Mouse (Mus musculus) olfactory bulb, adult 2 months (tissue): ENCODE measurements around the gene Fam166a.

Source experiments
- CTCF ChIP-seq: fragments of 200-500 bp; IDR thresholded peaks from 2 replicates; pipeline ENCODE4 v1.5.1; 2012; ENCODE audit warnings: low read depth, mild to moderate bottlenecking, low read length, moderate library complexity; ENCODE audit not compliant: insufficient read depth
- POLR2A ChIP-seq: fragments of 200-500 bp; IDR thresholded peaks from 2 replicates; pipeline ENCODE4 v1.6.1; 2012; ENCODE audit warnings: mild to moderate bottlenecking, low read depth, low read length, moderate library complexity; ENCODE audit not compliant: insufficient read depth

DNA sequence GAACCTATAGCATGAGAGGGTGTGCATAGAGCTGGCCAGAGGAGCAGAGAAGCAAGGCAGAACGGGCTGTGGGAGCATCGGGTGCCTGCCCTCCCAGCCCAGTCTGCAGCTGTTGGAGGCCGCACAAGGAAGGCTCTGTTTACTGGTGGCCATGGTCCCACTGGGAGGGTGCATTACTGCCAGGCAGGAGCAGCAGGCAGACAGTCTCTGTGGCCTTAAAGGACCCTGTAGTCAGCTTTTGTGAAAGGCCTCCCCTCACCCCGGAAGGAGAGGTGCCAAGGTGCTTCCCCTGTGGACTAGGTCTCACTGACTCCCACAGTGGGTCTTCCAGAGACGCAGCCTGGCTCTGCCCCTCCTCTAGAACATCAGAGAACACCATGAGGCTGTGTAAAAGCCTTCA lies 8.3 kb downstream of the Fam166a start:
- TF ChIP-seq CTCF (no peak), POLR2A (no peak)
